Mouse (Mus musculus) ovary, postnatal 10 days (tissue): ENCODE measurements around the gene Adtrp.

ENCODE experiments used
- DNase-seq: peaks from one replicate; pipeline ENCODE4 v3.0.0; 2022; ENCODE audit warnings: low spot score

The Adtrp gene

DNA sequence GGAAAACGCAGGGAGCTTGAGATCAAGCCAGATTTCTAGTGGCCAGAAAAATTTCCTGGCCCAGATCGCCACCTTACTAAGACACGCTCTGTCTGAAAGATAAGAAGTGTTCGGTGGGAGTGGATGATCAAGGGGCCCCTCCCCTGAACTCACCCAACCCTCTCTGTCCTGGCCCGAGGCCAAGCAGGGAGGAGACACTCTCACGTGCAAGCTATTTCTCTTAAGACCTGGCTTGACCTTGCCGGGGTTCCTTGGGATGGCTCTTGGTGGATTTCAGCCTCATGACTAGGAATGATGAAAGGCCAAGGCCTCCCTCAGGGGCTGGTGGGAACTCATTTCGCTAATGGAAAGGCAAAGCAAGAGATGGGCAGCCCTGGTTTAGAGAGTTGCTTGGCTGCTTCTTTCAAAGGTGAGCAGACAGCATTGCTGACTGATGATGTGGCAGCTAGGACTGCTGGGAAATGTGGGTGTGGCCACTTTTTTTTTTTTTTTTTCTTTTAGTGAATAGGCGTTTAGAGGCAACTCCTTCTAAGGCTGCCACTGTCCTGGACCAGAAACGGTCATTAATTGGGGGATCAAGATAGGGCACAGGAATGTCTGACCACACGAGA lies at the start of gene Adtrp:
TSS of gene Adtrp (minus strand) at position 169 of the 611 bp plus-strand sequence.
- no peak for DNase-seq

DNA sequence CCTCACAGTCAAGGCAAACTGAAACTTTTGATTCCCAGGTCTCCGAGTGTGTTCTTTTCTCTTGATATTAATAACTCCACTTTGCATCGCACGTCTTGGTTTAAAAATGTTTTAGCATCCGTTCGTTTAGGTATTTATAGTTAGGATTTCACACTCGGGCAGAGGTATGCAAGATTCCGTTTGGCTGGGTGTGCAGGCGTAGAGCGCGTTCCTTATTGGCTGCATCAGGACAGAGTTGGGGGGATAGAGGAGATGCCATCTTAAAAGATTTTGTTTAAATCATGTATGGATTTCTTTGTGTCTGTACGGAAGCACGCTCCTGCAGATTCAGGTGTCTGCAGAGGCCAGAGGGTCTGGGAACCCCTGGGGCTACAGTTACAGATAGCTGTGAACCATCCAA lies 44.5 kb upstream of the Adtrp start:
- no peak for DNase-seq

DNA sequence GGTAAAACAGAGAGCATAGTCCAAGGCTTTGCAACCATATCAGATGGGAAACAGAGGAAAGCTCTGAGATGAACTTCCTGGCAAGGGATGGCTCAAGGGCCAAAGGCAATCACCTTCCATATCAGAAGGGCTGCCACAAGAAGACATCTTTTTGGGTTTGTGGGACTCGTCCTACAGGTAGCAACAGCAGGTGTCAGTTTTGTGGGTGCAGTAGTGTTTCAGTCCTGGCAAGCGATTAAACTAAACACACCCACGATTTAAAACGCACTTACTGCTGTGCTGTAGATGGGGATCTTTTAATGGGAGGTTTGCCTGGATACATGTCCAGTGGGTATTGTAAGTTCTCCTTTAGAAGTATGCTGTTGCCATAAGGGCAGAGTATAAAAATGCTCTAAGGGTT lies 43.1 kb upstream of the Adtrp start:
- DNase-seq = no peak

DNA sequence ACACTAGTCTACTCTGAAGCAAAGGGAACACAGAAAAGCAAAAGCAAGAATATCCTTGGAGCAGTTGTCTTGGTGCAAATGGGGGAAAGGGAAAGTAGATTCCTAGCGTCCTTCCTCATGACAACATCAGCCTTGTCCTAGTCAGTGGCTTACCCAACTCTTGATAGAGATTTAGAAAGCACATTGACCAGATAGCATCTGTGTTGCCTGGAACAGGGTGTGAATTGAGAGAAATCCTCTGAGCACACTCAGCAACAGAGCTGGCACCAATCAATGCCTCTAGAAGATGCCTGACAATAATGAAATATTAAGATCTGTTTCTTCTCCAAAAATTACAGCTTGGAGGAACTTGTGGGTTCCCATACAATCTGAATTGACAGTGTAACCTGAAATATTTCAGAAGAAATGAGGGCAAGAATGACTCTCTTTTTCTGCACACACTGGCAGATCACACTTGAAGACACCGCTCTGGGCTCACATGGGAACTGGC lies 42.7 kb upstream of the Adtrp start:
- DNase-seq = no peak

DNA sequence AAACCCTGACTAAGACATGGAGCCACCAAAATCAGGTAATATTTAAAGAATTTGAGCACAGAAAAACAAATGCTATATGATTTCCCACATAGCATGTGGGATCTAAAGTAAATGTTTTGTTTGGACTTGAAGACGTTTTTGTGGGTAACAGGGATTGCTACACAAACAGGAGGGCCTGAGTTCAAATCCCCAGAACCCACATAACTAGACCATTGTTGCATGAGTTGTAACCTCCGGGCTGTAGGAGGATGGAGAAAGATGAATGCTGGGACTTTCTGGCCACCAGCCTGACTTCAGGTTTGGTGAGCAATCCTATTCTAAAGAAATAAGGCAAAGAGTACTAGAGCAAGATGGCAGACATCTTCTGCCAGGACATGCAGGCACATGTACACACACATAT lies 41.2 kb upstream of the Adtrp start:
- DNase-seq = no peak

DNA sequence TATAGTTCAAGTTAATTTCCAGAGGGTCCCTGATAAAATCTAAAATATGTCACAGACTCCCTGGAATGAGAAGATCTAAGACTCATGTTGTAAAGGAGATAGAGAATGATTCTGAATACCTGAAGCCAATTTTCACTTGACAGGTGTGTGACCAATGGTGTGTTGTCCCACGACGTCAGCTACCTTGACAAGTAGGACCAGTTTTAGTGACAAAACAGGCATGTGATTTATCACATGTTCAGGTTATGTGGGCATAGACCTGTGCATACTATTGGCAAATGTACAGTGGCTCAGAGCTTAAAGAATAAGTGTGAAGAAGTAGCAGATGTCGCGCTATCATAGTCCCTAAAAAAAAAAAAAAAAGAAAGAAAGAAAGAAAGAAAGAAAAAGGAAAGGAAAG lies 38.6 kb upstream of the Adtrp start:
- no peak for DNase-seq

DNA sequence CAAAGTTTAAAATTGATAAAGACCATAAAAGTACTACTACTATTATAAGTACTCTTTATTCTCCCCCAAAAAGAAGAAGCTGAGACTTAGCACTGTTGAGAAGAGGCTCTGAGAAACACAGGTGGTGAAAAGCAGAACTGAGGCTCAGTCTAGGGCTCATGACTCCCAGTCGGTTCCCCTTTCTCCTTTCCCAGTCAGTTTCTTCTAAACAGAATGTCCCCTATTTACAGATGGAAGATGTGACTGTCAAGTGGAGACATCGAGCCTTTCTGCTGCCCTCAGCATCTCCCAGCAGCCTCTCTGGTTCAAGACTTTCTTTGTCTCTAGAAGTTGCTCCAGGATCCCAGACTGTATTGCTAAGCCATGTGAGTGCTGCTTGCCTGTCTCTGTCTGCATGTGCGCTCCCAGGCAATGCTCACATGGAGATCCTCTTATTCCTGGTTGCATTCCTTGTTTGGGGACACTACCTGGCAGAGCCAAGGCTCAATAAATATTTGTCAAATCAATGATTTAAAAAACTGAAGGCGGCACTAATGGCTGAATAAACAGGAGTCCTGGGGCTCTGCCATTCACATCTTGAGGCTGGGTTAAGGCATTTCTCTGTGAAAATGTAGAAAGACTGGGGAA lies 36.3 kb upstream of the Adtrp start:
- DNase-seq = no peak

DNA sequence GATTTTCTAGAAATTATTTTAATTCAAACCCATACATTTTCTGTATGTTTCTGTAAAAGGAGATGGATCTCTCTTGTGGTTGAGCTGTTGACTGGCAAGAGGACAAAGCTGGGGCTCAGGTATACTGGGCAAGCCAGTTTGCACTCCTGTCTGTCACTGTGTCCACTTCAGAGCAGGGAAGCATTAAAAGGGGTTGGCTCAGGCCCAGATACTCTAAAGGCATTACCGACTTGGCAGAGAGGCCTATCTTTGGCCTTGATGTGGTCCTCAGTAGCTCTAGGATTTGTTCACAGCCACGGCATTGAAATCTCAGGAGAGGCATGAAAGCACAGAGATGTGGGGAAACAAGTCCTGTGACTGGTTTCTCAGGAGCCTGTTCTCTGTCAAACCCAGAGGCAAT lies 33.7 kb upstream of the Adtrp start:
- DNase-seq = no peak

DNA sequence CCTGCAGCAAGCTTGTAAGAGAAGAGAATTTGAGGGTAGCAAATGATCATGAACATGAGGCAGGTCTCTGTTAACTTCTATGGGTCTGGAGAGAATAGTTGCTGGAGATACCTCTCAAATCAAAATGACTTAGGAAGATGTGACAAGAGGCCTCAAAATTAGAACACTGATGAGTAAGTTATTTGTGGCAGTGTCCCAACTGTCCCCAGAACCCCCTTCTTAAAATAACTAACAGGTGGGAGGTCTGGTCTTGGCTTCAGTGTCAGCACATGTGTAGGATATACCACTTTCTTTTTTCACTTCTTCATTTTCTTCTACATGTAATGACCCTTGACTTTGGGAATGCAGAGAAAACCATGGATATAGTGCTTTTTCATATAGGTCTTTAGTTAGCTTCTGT lies 33.0 kb upstream of the Adtrp start:
- DNase-seq = no peak

DNA sequence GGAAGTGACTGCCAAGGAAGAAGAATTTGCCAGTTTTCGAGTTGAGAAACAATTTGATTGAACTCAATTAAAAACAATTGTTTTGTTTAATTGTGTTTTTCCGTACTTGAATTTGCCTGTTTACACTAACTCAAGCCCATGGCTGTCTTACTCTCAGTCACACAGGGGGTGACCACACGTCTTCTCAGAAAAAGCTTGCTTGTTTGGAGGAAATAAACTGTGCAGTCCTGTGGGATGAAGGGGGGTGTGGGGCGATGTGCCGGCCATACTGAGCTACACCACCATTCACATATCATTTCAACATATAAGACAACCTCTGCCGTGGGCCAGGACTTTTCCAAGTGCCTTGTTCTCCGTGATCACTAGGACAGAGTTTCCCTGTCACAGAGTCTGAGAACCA lies 25.2 kb upstream of the Adtrp start:
- DNase-seq = no peak

DNA sequence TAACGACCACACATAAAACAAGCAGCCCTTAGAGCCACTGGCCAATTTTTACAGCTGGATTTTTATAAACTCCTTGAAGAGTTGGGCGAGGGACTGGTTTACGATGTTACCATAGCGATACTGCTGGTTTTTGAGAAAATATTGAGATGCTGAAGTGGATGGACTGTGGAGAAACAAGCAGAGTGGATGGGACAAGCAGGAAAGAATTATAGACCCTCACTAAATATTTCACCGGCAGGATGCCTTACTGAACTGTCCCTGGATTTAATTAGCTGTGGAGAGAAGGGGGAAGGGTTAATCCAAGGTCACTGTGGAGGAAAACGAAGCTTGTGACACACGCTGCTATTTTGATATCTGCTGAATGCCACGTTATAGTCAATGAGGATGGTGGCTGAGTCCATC lies 24.7 kb upstream of the Adtrp start:
- DNase-seq = no peak

DNA sequence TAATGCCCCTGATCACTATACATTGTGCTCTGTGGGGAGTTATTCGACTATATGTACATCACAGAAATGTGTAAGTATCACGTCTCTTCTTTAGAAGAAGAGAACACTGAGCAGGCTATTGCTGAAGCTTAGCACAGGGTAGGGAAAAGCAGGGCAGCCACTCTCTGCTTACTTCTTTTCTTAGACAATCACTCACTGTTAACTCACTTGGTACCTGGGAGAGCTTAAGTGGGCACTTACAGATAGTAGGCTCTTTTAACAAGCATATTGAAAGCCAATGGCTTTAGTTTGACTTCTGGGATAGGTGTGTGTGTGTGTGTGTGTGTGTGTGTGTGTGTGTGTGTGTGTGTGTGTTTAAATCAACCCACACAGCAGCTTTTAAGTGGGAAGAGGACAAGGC lies 20.0 kb upstream of the Adtrp start:
- DNase-seq = no peak

DNA sequence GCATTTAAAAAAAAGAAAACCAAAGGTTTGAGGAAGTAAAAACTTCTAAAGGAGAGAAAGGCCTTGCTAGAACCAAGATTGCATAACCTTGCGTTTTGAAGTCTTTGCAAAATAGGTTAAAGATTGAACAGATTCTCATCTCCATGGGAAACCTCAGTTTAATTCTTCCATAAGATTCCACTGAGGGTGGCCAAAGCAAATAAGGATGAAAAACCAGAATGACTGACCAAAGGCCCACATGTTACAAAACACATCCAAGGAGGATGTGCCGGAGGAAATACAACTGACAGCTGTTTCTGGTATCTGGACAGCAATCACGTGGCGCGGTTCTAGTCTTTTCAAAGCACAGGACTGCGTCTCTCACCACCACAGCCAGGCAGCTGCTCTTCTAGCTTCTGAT lies 18.1 kb upstream of the Adtrp start:
- DNase-seq = no peak

DNA sequence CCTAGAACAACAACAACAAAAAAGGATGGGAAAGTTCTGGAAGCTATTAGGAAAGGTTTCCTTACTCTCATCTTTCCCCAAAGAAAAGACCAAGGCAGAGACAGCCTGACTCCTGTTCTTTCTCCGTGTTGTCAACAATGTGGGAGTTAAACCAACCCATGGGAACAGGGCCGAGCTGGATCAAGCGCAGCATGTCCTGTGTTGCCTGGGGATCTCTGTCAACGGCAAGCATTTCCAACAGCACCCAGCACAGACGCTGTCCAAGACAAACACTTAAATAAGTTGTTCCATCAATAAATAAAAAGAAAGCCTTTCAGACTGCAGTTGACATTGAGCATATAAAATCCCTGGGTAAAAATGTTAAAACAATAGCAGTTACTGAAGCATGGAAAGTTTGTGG lies 17.6 kb upstream of the Adtrp start:
- peak; percentile 27 for DNase-seq

DNA sequence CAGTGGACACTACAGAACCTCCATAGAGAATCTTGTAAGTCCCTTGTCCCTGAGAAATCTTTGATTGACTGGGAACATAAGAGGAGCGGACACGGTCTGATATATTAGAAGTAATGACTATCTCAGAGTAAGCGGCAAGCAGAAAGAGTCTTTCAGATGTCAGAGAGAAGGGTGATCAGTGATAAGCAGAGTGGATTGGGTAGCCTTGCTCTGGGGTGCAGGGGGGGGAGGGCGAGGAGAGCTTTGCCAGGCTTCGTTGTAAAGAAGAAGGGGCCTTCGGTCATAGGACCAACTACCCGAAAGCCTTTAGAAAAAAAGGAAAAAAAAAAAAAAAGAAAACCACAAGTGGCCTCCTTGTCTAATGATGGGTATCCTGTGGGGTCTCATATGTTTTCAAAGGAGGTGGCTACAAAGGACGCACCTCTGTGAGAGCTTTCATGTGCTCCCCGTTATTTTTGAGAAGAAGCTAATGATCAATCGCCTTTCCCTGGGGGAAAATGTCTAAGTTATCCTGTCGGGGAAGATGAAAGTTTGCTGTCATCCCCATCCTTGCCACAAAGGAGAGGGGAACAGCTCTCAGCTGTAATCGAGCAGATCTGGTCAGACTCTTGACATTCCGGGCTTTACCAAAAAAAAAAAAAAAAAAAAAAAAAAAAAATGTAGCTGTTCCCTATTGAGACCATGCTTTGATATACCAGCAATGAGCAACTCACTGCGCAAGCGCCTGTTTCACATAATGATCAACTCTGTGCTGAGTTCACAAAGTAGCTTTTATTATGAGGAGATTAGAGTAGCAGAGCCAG lies 13.3 kb upstream of the Adtrp start:
- DNase-seq = no peak

DNA sequence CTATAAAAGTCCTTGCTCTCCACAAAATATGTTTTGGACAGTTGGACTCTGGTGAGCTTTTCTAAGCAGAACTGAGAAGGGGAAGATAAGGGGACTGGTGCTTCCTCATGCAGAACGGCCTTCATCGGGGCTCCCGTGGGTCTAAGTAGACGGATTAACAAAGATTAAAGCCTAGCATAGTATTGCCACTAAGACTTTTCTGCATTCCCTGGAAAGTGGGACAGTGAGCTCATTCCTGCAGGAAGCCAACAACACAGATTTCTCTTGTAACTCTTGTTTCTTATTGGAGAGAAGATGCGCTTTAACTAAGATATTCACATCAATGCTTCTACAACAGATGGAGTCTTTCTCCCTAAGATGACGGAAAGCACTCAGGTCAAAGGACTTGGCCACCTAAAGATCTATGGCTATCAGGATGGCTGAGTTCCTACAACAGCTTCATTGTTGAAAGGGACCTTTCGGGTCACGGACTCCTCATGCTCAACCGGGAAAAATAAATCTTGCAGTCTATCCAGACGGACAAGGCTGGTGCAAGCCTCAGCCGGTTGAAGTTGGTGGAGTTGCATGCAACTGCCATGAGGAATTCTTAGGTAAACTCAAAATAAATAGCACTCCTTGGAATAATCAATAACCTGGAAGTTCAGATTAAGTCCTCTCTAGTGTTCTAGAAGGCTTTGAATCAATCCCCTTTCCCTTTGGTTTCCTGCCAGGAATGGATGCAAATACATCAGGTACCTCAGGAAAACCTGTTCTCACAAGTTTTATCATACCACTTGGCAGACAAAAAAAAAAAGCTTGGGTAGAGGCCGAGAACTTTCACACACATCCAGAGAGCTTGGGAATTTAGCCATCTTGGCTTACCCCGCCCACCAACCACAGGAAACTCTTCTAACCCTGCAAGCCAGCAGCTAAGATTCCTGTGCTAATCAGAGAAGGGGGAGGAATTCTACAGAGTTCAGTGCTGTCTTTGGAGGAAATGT lies 8.0 kb upstream of the Adtrp start:
- DNase-seq = no peak

DNA sequence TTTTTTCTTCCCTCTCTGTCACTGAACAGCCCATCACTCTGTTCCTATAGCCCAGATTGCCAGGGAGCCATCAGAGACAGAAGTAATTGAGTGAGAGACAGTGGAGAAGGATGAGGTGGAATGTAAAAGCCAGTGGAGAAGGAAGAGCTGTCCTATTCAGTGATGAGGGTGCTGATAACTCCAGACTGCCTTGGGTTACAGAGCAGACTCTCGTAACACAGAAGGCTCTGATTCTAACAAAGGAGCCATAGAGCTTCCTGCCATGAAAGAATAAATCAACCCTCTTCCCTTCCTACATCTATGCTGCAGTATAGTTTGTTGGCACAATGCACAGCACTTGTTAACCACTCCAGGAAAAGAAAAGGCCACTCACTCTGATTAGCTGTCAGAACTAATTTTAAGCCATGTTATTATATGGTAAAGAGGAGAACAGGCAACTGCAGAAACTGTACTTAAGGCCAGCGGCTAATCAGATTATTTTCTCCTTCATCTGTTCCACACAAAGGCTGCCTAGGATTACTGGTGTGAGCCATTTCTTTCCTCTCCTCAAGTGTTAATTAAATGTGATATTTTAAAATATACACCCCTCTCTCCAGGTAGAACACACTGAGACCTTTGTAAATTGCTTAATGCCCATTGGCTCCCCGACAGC lies 3.4 kb upstream of the Adtrp start:
- no peak for DNase-seq

DNA sequence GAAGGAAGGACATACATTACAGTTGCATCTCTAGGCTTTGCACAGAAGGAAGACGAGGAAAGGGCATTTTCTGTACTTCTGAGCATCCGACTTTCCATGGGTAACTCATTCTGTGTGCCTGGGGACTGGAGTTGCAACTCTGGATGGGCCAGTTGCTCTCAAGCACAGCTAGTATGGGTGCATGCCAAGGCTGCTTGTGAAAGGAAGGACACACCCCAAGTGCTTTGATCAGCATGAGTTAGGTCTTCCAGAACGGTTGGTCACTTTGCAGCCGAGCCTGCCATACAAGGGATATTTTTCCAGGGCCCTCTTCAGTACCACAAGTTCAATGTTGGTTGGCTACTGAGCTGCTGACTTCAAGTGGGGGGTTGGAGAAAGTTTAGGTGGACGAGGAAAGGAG lies 968 bp downstream of the Adtrp start:
- no peak for DNase-seq

DNA sequence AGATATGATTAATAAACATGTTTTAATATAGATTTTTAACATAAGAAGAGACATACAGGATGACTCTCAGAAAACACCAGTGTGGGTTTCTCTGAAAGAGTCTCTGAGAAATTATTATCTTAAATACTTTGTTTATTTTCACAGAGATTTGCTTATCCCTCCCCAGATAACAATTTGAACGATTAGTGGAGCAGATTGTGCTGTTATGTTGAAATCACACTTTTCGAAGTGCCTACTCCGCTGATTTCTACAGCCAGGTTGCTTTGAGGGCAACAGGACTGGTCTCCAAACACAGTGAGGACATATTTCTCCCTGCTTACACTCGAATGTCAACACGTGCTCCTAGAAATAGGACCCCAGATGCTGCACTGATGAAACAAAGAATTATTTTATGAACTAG lies 2.5 kb downstream of the Adtrp start:
- no peak for DNase-seq

DNA sequence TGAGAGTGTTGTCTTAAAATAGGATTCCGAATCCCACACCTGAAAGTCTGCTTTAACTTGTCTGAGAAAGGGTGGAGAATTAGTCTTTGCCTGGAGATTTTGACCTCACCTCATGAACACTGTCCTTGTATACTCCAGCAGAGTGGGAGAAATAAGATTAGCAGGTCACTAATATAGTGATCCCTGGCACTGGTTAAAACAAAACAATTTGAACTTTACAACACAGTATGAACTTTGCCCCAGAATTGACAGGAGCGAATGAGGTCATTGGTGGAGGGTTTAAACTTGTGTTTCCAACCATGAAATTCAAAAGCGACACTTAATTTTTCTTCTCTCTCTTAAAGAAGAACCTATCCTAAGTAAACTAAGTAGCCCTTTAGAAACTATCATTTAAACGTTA lies 3.4 kb downstream of the Adtrp start:
- no peak for DNase-seq

DNA sequence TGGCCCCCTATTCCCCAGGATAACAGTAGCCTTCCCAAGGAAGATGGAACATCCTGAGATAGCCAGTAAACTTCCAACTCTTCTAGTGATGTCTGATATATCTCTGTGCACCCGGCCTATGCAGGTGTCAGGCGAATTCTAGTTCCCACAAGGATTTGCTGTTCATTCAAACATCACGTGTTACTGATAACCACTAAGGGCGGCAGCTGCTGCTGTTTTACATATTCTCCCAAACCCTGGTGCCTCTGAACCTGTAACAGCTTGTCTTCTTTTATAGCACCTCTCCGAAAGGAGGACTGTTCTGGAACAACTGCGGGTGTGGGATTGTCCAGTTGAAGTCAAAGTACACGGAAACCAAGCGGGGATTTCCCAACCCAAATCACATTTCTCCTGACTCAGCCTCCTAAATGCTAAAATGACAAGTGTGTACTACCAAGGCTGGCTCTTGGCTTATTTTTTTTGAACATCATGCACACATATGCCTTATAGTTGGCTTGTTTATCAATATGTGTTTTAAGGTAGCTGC lies 13.8 kb downstream of the Adtrp start:
- no peak for DNase-seq
